Mouse (Mus musculus) heart, postnatal 0 days (tissue): Measurements from ENCODE around the gene Ufsp1. TPM values are rescaled to one million over a fixed set of nuclear protein-coding genes. Genes with fewer than 3 reads are reported as not detected.
A peak's percentile ranks its signal among the peaks of the same experiment; 100 is the strongest.

ENCODE experiments used
- ATAC-seq: fragments of 200-750 bp; cut with Nextera tagmentation; 2 replicates; pipeline ENCODE4 v1.8.0; 2017; ENCODE audit warnings: low read depth, moderate number of reproducible peaks, moderate library complexity; ENCODE audit not compliant: insufficient read depth
- DNase-seq: peaks from one replicate; pipeline ENCODE4 v3.0.0-alpha.2; 2016; ENCODE audit warnings: low spot score
- H3K27ac ChIP-seq: fragments of 300-500 bp; sonication (generic); 2 replicates; pipeline ENCODE4 v1.5.1; 2014; ENCODE audit warnings: low read depth, mild to moderate bottlenecking
- H3K27me3 ChIP-seq: fragments of 300-500 bp; sonication (generic); 2 replicates; pipeline ENCODE4 v1.6.1; 2014; ENCODE audit warnings: low read length, mixed read lengths; ENCODE audit not compliant: control insufficient read depth, insufficient read depth
- H3K36me3 ChIP-seq: fragments of 300-500 bp; sonication (generic); replicated peaks from 2 replicates; pipeline ENCODE4 v1.6.1; 2014; ENCODE audit warnings: low read length, mixed read lengths; ENCODE audit not compliant: control insufficient read depth, insufficient read depth
- H3K4me1 ChIP-seq: fragments of 300-500 bp; sonication (generic); 2 replicates; pipeline ENCODE4 v1.6.1; 2014; ENCODE audit warnings: antibody characterized with exemption; ENCODE audit not compliant: control insufficient read depth, insufficient read depth
- H3K4me2 ChIP-seq: fragments of 300-500 bp; sonication (generic); 2 replicates; pipeline ENCODE4 v1.6.1; 2014; ENCODE audit warnings: low read depth, mild to moderate bottlenecking, low read length, moderate library complexity
- H3K4me3 ChIP-seq: fragments of 300-500 bp; sonication (generic); 2 replicates; pipeline ENCODE4 v1.5.1; 2014; ENCODE audit warnings: low read depth, low read length
- H3K9ac ChIP-seq: fragments of 300-500 bp; sonication (generic); replicated peaks from 2 replicates; pipeline ENCODE4 v1.6.1; 2014; ENCODE audit warnings: low read depth, low read length, mixed read lengths
- H3K9me3 ChIP-seq: fragments of 300-500 bp; sonication (generic); replicated peaks from 2 replicates; pipeline ENCODE4 v1.6.1; 2016; ENCODE audit warnings: low read length; ENCODE audit not compliant: control insufficient read depth
- CTCF ChIP-seq: IDR thresholded peaks from 2 replicates; pipeline ENCODE4 v1.5.1; 2016; ENCODE audit warnings: antibody characterized with exemption, control low read depth, low read depth
- EP300 ChIP-seq: IDR thresholded peaks from 2 replicates; pipeline ENCODE4 v1.6.1; 2016; ENCODE audit warnings: antibody characterized with exemption, low read depth
- WGBS: fragments of 180-500 bp; shearing (Covaris S2); extraction: QIAGEN DNeasy Blood & Tissue Kit; methylation state at CpG from one replicate; pipeline ENCODE4 v1.1.7; 2014; 5-methylcytosine and 5-hydroxymethylcytosine counted together
- polyA plus RNA-seq: library from polyadenylated mRNA; unstranded; fragments of >200 nt; fragmentation: Nextera tagmentation; extraction: Ambion mirVana; gene quantifications from 2 replicates; pipeline ENCODE4 v1.2.1, GENCODE M21; 2015
- total RNA-seq: library from RNA; depleted of rRNA; stranded (reverse); fragments of >200 nt; gene quantifications from 2 replicates; pipeline ENCODE4 v1.2.3, GENCODE M21; 2014; ENCODE audit warnings: low replicate concordance

The Ufsp1 gene
- total and polyA plus RNA-seq, 2 experiments from 2014 or later = 5.6 to 11.9 TPM

DNA sequence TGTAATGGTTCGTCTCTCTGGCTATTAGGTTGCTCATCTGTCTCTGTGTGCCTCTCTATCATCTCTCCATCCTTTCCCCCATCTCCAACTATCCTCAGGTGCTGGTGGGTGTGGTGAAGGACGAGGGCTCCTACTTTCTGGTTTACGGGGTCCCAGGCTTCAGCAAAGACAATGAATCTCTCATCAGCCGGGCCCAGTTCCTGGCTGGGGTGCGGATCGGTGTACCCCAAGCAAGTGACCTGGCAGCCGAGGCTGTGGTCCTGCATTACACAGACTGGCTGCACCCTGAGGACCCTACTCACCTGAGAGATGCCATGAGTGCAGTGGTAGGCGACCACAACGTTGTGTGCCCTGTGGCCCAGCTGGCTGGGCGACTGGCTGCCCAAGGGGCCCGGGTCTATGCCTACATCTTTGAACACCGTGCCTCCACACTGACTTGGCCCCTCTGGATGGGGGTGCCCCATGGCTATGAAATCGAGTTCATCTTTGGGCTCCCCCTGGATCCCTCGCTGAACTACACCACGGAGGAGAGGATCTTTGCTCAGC lies 3.0 kb upstream of the Ufsp1 start:
- DNase-seq (no peak), ATAC-seq (no peak)
- peaks cover 34% of the 10 kb centered on the region for H3K4me1 ChIP-seq
- 77% methylated on average over 15 of the region's 15 CpGs for WGBS
- peaks cover 15% of the 10 kb centered on the region for H3K36me3 ChIP-seq
- H3K27ac ChIP-seq = no peak overlapping the region
- no peak overlapping the region for H3K4me2 ChIP-seq
- H3K27me3 ChIP-seq = peaks cover 41% of the 10 kb centered on the region
- no peaks in the 10 kb centered on the region for H3K9me3 ChIP-seq
- H3K4me3 ChIP-seq = no peak overlapping the region
- no peak for TF ChIP-seq EP300
- no peak for TF ChIP-seq CTCF
- H3K9ac ChIP-seq = no peak overlapping the region

DNA sequence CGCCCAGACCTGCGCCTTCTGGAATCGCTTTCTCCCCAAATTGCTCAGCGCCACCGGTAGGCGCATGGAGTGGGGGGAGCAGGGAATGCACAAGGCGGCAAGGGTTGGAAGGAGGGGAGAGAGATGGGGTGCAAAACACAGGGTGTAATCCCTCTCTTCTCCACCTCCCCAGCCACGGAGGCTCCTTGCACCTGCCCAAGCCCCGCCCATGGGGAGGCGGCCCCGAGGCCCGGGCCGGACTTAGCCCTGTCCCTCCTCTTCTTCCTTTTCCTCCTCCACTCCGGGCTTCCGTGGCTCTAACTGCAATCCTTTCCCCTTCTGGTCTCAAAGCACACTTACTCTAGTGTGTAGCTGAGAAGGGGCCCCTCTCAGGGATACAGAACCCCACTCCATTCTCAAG lies 1.1 kb upstream of the Ufsp1 start:
- DNase-seq (peak; percentile 50), ATAC-seq (peak; percentile 24; the same call in 1 of the 2 replicates)
- Histone ChIP-seq H3K9me3 (no peaks in the 10 kb centered on the region), H3K27ac (peak overlapping the region; percentile 92), H3K4me3 (peak overlapping the region; percentile 61), H3K9ac (peak overlapping the region; percentile 66), H3K4me1 (peaks cover 29% of the 10 kb centered on the region), H3K4me2 (peak overlapping the region; percentile 96), H3K36me3 (peaks cover 33% of the 10 kb centered on the region), H3K27me3 (peaks cover 27% of the 10 kb centered on the region)
- under 1% methylated on average over 14 of the region's 15 CpGs for WGBS
- TF ChIP-seq CTCF (0 out of 2 replicates have a peak, but pooled peaks have one; percentile 4), EP300 (no peak)

DNA sequence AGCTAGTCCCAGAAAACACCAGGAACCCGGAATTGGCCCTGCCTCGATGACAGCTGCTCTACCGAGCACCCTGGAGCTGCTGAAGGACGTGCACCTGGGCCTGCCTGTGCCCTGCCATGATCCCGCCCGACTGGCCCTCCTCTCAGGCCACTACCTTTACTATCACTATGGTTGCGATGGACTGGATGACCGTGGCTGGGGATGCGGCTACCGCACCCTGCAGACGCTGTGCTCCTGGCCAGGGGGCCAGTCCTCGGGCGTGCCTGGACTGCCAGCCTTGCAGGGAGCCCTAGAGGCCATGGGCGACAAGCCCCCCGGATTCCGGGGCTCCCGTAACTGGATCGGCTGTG lies 290 bp downstream of the Ufsp1 start:
- Histone ChIP-seq H3K27me3 (peaks cover 18% of the 10 kb centered on the region), H3K4me1 (peaks cover 18% of the 10 kb centered on the region), H3K36me3 (peaks cover 47% of the 10 kb centered on the region), H3K9ac (peak overlapping the region; percentile 54), H3K9me3 (no peaks in the 10 kb centered on the region), H3K27ac (peak overlapping the region; percentile 92), H3K4me3 (peak overlapping the region; percentile 61), H3K4me2 (peak overlapping the region; percentile 96)
- DNase-seq = no peak
- 12% methylated on average over 18 of the region's 18 CpGs for WGBS
- TF ChIP-seq EP300 (no peak), CTCF (no peak)
- ATAC-seq = peak; percentile 40

DNA sequence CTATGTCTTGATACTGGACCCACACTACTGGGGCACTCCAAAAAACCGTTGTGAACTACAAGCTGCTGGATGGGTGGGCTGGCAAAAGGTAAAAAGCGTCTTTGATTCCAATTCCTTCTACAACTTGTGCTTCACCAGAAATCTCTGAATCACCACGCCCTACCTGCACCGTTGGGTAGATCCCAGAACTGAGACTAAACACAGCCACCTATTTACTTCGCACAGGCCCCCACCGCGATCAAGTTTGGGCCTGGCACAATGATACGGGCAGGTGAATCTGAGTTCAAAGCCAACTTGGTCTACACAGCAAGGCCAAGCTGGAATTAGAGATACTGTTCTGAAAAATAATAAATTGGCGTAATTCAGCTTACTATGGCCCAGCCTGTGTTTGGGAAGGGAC lies 867 bp downstream of the Ufsp1 start:
- Histone ChIP-seq H3K9me3 (no peaks in the 10 kb centered on the region), H3K4me2 (peak overlapping the region; percentile 96; the same call in 1 of the 2 replicates), H3K4me3 (no peak overlapping the region; the same call in 1 of the 2 replicates), H3K4me1 (peaks cover 18% of the 10 kb centered on the region), H3K36me3 (peaks cover 53% of the 10 kb centered on the region), H3K27me3 (peaks cover 12% of the 10 kb centered on the region), H3K27ac (peak overlapping the region; percentile 92), H3K9ac (no peak overlapping the region)
- WGBS = 76% methylated on average over 9 of the region's 9 CpGs
- no peak for ATAC-seq
- DNase-seq = no peak
- TF ChIP-seq EP300 = no peak
- TF ChIP-seq CTCF = no peak

DNA sequence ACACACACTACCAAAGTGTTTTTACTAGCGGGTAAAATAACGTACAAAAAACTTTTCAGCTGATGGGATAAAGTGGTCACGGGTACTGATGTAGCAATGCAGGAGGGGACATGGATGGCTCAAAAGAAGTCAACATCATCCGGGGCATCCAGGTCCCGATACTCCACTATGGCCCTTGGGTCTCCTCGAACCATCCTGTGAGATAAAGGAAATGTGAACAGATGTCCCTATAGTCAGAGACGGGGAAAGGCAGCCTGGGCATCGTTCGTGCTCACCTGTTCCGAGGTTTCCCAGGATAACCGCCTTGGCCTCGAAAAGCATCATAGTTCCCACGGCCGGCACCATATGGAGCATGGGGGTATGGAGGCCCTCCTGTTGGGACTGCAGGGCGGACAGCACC lies 1.3 kb downstream of the Ufsp1 start:
- Histone ChIP-seq H3K4me1 (peaks cover 18% of the 10 kb centered on the region), H3K4me3 (no peak overlapping the region), H3K27ac (no peak overlapping the region), H3K9me3 (no peaks in the 10 kb centered on the region), H3K27me3 (peaks cover 9% of the 10 kb centered on the region; the same call in 1 of the 2 replicates), H3K9ac (no peak overlapping the region), H3K4me2 (no peak overlapping the region), H3K36me3 (peaks cover 57% of the 10 kb centered on the region)
- WGBS = 89% methylated on average over 15 of the region's 15 CpGs
- DNase-seq (no peak), ATAC-seq (no peak)
- no peak for TF ChIP-seq EP300
- no peak for TF ChIP-seq CTCF

DNA sequence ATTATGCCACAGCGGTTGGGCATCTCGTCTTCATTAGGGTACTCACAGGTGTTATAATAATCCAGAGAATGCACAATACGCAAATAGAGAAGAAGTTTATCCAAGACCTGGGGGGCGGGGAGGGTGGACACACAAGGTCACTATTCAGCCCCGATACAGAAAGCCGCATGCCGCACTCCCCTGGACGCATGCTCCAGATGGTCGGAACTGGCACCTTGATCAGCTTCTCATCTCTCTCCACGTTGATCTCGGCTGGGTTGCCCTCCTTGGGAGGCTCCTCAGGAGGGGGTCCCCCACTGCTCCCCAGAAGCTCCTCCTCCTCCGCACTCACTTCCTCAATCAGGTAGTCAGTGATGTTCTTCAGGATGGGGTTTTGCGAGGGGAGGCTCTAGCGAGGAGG lies 2.7 kb downstream of the Ufsp1 start:
- H3K4me3 ChIP-seq = no peak overlapping the region
- no peak for ATAC-seq
- no peak for TF ChIP-seq EP300
- no peak for TF ChIP-seq CTCF

More for the DNA sequence above, 2.7 kb downstream of the Ufsp1 start:
- H3K9me3 ChIP-seq = no peaks in the 10 kb centered on the region
- peaks cover 18% of the 10 kb centered on the region for H3K4me1 ChIP-seq
- no peaks in the 10 kb centered on the region for H3K27me3 ChIP-seq
- WGBS = 91% methylated on average over 14 of the region's 14 CpGs
- peaks cover 72% of the 10 kb centered on the region for H3K36me3 ChIP-seq
- no peak overlapping the region for H3K27ac ChIP-seq
- no peak overlapping the region for H3K4me2 ChIP-seq
- H3K9ac ChIP-seq = no peak overlapping the region
- no peak for DNase-seq
